Mouse (Mus musculus): ENCODE measurements around the gene Opn1sw.
"Not testable (repeated sequence)": the region's sequence is repeated elsewhere in the genome, so short reads cannot be mapped to it uniquely, and the experiment has no call there.

Opn1sw gene

DNA sequence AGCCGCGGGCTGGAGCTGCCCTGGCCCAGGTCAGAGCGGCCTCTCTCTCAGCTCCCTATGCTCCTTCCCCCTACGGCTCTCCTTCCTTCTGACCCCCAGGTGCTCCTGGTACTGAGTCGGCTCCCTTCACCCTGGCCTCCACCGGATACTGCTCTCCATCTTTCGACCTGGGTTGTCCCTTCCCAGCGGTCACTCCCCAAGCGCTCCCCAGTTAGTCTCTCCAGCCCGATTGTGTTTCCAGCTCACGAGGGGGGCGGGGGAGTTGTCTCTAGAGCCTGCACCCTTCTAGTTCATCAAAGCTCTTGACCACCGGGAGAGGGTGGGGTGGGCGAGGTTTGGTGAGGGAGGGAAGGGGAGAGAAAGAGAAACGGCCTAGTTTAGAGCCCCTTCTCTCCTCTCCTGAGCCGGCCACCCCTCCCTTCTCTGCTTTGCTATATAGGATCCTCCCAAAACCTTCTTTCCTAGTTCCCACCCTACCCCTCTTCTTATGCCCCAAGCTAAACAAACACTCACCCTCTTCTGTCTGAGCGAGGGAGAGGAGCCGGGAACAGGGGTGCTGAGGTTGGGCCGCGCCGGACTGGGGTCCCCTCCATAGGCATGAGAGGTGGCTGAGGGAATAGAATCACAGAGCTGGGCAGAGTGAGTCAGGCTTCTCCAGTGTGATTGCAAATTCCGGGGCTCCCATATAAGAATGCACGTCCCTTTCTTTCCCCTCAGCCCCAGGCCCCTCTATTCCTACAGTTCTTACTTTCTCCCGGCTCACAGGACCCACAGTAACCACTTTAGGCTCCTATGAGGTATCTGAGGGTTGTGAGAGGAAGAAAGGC lies 8.7 kb upstream of the Opn1sw start:
- in situ Hi-C loops (cut with MboI, MseI) = no loop called here

GRCm38 (mm10) chr6:29395910-29396713 lies 7.8 kb upstream of the Opn1sw start, which contains the start of gene Ccdc136:
Gene Ccdc136, plus strand, starts transcription at chr6:29396309.
- in situ Hi-C loops (cut with MboI, MseI) = no loop called here

- in situ Hi-C loops (cut with MboI, MseI) = no loop called here
Observed at GRCm38 (mm10) chr6:29394286-29394685, 6.0 kb upstream of the Opn1sw start.

- in situ Hi-C loops (cut with MboI, MseI) = no loop called here
Observed at GRCm38 (mm10) chr6:29391802-29392201, 3.5 kb upstream of the Opn1sw start.

GRCm38 (mm10) chr6:29391241-29391640 lies 3.0 kb upstream of the Opn1sw start:
- in situ Hi-C loops (cut with MboI, MseI) = not testable (repeated sequence)

DNA sequence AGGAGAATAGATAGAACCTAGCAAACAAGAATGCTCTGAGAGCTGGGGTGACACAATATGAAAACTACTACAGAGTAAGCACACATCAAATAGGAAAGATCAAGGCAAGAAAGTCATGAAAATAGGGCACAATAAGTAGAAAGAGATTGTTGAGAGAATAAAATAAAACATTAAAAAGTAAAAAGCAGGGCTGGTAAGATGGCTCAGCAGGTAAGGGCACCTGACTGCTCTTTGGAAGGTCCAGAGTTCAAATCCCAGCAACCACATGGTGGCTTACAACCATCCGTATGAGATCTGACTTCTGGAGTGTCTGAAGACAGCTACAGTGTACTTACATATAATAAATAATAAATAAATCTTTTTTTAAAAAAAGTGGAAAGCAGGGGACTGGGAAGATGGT lies 2.2 kb upstream of the Opn1sw start:
- in situ Hi-C loops (cut with MboI, MseI) = not testable (repeated sequence)

DNA sequence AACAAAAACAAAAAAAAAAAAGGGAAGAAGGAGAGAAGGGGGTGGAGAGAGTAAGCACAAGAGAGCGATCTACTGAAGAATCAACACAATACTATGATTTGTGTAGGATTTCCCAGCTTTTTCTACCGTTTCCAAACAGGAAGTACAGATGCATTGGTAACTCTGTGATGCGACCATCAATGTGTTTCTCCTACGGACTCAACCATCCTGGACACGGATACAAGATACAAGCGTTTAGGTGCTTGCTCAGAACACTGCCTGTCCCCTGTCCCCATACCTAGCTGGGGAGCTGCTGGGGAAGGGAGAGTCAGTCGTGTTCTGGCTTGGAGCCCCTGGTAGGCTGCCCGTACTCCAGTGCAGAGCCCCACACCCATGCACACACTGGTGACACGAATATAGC lies 1.2 kb upstream of the Opn1sw start:
- in situ Hi-C loops (cut with MboI, MseI) = no loop called here

DNA sequence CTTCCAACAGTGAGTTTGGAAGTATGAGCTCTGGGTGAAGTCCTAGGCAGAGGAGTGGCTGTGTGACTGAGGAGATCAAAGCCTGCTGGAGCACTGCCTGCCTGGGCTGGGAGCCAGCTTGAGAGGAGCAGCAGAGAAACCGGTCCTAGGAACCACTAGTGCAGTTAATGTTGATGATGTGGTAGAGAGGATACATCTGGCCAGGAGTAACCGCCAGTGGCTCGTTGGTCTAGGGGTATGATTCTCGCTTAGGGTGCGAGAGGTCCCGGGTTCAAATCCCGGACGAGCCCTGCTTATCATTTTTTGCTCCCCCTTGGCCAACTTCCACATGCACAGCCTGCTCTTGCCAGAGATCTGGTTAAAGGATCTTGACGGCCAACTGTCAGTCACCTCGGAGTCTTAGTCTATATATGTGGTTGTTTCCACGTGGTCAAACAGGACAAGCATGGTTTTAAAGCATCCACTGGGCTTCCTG lies 375 bp upstream of the Opn1sw start:
- in situ Hi-C loops (cut with MboI, MseI) = no loop called here

DNA sequence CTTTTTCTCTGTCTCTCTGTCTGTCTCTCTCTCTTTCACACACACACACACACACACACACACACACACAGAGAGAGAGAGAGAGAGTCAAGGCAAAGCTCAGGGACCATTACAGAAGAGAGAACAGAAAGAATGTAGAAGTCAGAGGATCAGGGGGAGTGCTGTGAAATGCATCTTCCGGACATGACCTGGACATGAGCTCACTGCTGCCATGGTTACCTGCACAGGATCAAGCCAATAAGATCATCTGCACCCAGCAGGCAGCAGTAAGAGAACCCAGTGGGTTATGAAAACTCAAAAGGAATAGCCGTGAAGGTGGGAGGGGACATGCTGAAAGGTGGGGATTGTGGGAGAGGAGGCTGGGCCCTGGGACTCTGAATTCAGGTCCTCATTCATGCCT lies 5.8 kb downstream of the Opn1sw start:
- in situ Hi-C loops (cut with MboI, MseI) = no loop called here

- in situ Hi-C loops (cut with MboI, MseI) = no loop called here
Observed at GRCm38 (mm10) chr6:29379954-29380353, 8.3 kb downstream of the Opn1sw start.

GRCm38 (mm10) chr6:29378678-29379077 lies 9.6 kb downstream of the Opn1sw start:
- in situ Hi-C loops (cut with MboI, MseI) = no loop called here

DNA sequence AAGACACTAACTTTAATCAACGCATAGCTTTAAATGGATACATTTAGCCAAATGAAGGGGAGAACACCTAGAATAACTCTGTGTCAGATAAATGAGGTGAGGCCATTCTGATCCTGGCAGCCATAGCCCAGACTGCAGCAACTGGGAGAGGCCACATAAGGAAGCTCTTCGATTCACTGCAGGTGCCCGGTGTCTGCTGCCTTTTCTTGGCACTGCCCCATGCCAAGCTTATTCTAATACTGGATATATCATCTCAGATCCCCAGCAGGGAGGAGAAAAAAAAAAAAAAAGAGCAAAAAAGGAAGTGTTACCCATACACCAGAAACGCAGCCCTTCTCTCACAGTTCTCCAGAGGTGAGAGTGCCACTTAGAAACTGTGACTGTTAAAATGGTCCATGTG lies 10.9 kb downstream of the Opn1sw start:
- in situ Hi-C loops (cut with MboI, MseI) = no loop called here

- in situ Hi-C loops (cut with MboI, MseI) = no loop called here
Observed at GRCm38 (mm10) chr6:29365277-29365676, 23.0 kb downstream of the Opn1sw start.

DNA sequence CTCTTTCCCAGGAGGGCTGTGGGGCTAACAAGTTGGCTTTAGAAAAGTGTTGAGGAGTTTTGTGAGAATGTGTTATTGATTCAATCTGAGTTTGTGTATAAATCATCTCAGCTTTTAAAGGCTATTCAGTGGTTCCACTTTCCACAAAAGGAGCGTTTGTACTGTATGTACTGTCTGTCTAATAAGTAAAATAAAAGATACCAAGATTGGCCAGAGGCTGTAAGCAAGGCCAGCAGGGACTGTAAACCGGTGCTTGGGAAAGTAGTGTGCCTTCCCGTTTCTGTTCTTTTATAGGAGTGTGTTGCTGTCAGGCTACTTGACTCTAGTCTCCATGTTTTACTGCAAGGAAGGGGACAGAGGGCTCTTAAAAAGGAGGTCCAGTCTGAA lies 25.1 kb downstream of the Opn1sw start:
- in situ Hi-C loops (cut with MboI, MseI) = no loop called here

- in situ Hi-C loops (cut with MboI, MseI) = no loop called here
Observed at GRCm38 (mm10) chr6:29362246-29363128, 25.8 kb downstream of the Opn1sw start.

GRCm38 (mm10) chr6:29360211-29360610 lies 28.1 kb downstream of the Opn1sw start:
- in situ Hi-C loops (cut with MboI, MseI) = no loop called here

DNA sequence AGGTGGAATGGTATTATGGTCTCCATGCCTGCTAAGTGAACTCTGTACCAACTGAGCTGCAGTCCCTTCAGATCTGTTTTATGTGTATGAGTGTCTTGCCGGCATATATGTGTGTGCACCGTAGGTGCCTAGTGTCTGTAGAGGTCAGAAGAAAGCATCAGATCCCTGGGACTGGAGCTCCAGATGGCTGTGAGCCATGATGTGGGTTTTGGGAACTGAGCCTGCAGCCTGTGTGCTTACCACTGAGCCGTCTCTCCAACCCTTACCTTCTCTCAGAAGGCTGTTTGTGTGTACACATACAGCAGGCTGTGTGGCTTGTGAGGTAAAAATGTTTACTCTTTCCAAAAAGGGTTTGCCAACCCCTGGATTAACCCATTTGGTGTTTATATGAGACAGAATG lies 28.9 kb downstream of the Opn1sw start:
- in situ Hi-C loops (cut with MboI, MseI) = no loop called here

DNA sequence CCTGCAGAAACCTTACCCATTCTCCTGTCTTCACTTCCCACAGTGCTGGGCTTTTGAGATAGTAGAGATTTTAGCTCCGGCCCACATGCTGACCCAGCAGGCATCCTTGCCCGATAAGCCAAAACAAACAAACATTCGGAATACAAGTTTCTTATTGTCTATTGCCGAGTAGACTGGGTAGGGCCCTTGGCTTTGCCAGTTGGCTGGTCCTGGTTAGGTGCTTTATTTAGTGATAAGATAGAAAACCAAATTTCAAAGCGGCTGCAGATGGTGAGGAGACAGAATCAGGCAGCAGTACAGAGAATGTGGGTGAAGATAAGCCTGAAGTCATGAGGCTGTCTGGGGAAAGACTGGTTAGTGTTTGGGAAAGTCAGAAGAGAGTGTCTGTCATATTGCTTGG lies 35.5 kb downstream of the Opn1sw start:
- in situ Hi-C loops (cut with MboI, MseI) = no loop called here

DNA sequence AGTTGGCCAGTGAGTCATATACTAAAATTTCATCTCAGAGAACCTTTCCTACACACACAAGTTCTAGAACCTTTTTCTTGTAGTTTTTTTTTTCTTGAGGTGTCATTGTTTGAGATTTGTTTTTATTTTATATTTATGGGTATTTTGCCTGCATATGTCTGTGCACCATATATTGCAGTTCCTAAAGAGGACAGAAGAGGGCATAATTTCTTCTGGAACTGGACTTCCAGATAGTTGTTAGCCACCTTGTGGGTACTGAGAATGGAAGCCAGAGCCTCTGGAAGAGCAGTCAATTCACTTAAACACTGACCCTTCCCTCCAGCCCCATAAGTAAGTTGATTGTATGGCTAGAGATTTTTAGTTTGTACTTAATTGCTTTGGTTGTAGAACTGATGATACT lies 36.7 kb downstream of the Opn1sw start:
- in situ Hi-C loops (cut with MboI, MseI) = no loop called here

- in situ Hi-C loops (cut with MboI, MseI) = no loop called here
Observed at GRCm38 (mm10) chr6:29348371-29348724, 39.9 kb downstream of the Opn1sw start.

- in situ Hi-C loops (cut with MboI, MseI) = no loop called here
Observed at GRCm38 (mm10) chr6:29347665-29348370, 40.5 kb downstream of the Opn1sw start, which contains the start of gene Calu. Gene Calu, plus strand, starts transcription at chr6:29348069.
